Comparison of ENCODE assay signal across 8 mouse cellular contexts in the genomic region with DNA sequence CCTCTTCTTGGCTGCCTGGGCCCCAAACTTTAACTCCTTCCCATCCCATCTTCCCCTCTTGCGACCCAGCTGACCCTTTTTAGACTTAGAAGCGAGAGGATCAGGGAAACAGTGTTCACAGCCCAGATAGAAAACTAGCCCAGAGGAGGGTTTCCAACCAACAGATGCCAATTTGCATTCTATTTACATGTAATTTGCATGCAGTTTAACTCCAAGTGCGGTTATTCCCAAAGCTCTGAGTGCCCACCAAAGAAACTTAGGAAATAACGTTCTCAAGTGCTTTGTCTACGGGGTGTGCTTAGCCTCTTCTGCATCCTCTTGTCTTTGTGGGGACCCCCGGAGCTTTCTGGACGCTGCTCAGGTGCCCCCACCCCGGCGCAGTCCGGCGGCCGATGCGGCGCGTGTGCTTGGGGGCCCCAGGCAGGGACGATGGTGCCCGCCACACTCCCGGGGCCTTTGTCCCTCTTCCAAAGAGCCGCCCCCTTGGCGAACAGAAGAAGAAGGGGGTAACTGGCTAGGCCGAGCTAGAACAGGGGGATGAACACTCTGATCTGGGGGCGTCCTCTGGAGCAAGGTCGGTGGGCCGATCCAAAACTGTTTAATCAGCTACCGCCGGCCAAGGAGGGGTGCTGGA. TPM values are rescaled to one million over a fixed set of nuclear protein-coding genes. Genes with fewer than 3 reads are reported as not detected.
DNase-seq lines count a peak whose midpoint lies in the region; ATAC-seq and TF ChIP-seq lines count a peak whose summit lies in the region.

No protein-coding gene starts in this region.

- peak overlapping the region; percentile 84 for H3K4me2 ChIP-seq in hindbrain, embryonic 11.5 days (replicated peaks; ENCODE audit: low read depth, low read length)
- peak overlapping the region; percentile 79 for H3K4me2 ChIP-seq in midbrain, embryonic 12.5 days (replicated peaks)

- H3K9ac ChIP-seq in hindbrain, embryonic 11.5 days (ENCODE audit: low read depth, low read length), result peak overlapping the region; percentile 91
- H3K9ac ChIP-seq in midbrain, embryonic 12.5 days (replicated peaks), result peak overlapping the region; percentile 88

- under 1% methylated on average over 26 of the region's 26 CpGs for WGBS in hindbrain, embryonic 11.5 days
- under 1% methylated on average over 26 of the region's 26 CpGs for WGBS in midbrain, embryonic 12.5 days

- no peaks in the 10 kb centered on the region for H3K9me3 ChIP-seq in hindbrain, embryonic 11.5 days (ENCODE audit: control insufficient read depth, low read length)
- H3K9me3 ChIP-seq in midbrain, embryonic 12.5 days, result no peaks in the 10 kb centered on the region

- no peaks in the 10 kb centered on the region for H3K27me3 ChIP-seq in hindbrain, embryonic 11.5 days (ENCODE audit: control insufficient read depth, insufficient read depth, low read length)
- H3K27me3 ChIP-seq in midbrain, embryonic 12.5 days, result peaks cover 7% of the 10 kb centered on the region

- H3K4me1 ChIP-seq in hindbrain, embryonic 11.5 days (replicated peaks; ENCODE audit: control insufficient read depth, insufficient read depth, low read length), result peaks cover 23% of the 10 kb centered on the region
- peaks cover 61% of the 10 kb centered on the region for H3K4me1 ChIP-seq in midbrain, embryonic 12.5 days

- no peaks in the 10 kb centered on the region for H3K36me3 ChIP-seq in hindbrain, embryonic 11.5 days (ENCODE audit: control insufficient read depth, insufficient read depth, low read length)
- H3K36me3 ChIP-seq in midbrain, embryonic 12.5 days, result no peaks in the 10 kb centered on the region

- peak overlapping the region; percentile 87 for H3K27ac ChIP-seq in gastrocnemius, adult 2 months
- H3K27ac ChIP-seq in hindbrain, embryonic 11.5 days (ENCODE audit: low read depth, low read length), result peak overlapping the region; percentile 90
- peak overlapping the region; percentile 90 for H3K27ac ChIP-seq in midbrain, embryonic 12.5 days (replicated peaks)

- peak; percentile 0; the same call in 1 of the 2 replicates for ATAC-seq in hindbrain, embryonic 11.5 days (ENCODE audit: low FRiP score)
- peak; percentile 1; the same call in 1 of the 2 replicates for ATAC-seq in midbrain, embryonic 12.5 days (ENCODE audit: low FRiP score, low read depth)

- H3K4me3 ChIP-seq in gastrocnemius, adult 2 months, result peak overlapping the region; percentile 93
- H3K4me3 ChIP-seq in hindbrain, embryonic 11.5 days (ENCODE audit: low read depth, low read length), result peak overlapping the region; percentile 78
- H3K4me3 ChIP-seq in midbrain, embryonic 12.5 days, result peak overlapping the region; percentile 72

- no peak for TF ChIP-seq CTCF in gastrocnemius, adult 2 months (IDR thresholded peaks at IDR 0.05)

- no peak for DNase-seq in gastrocnemius, adult 2 months
- DNase-seq in gastrocnemius, adult 18-20 months (ENCODE audit: low spot score), result no peak
- DNase-seq in 3T3-L1 (ENCODE audit: low read depth, low spot score) (peak; percentile 20), MN1 (ENCODE audit: low spot score) (no peak)
- DNase-seq in embryo, embryonic 9.5 days (ENCODE audit: extremely low spot score), result peak; percentile 34
- DNase-seq in hindbrain, embryonic 11.5 days (ENCODE audit: low spot score), result peak; percentile 62
- DNase-seq in frontal cortex, postnatal 25 days (ENCODE audit: low spot score in 2 of 2), result no peak

- intact Hi-C loops in gastrocnemius, adult 2 months (cut with DNase I), result loop anchor here (2.0 kb wide), 1 partner anchor 67 kb away; no protein-coding TSS in a partner anchor

RNA-seq across cellular contexts. Expression of a gene that starts 1.3 kb away (rescaled TPM):
- 10 to 100 TPM; 10.5 to 14.0 TPM for total RNA-seq in gastrocnemius, adult 2 months (2021)
- total RNA-seq in gastrocnemius, adult 18-20 months (2021), result 10 to 100 TPM; 12.4 to 21.7 TPM
- polyA plus RNA-seq in hindbrain, embryonic 11.5 days (2014; fragmentation: Nextera tagmentation; extraction: Ambion mirVana), result 27.2 and 30.3 TPM in 2 replicates
- 11.9 and 14.1 TPM in 2 replicates for polyA plus RNA-seq in midbrain, embryonic 12.5 days (2016; fragmentation: Nextera tagmentation; extraction: Ambion mirVana)

Comparison
In these comparisons a context has a peak if more than half of its experiments do, and no peak if none do; other contexts are left out.
1. DNase-seq: peak in 3T3-L1 (single experiment), embryo, embryonic 9.5 days (single experiment) and hindbrain, embryonic 11.5 days (single experiment); none in gastrocnemius, adult 2 months (single experiment), gastrocnemius, adult 18-20 months (single experiment), MN1 (single experiment) and frontal cortex, postnatal 25 days (0 of 2).
2. Peak in every context shown above with its lines, with median percentiles within 50 percentile points of each other: H3K27ac ChIP-seq and H3K4me3 ChIP-seq.